In genomic region chr14:76851473-76852214, GRCm38 (mm10) we compare ENCODE assay signal across 14 mouse cellular contexts.
DNase-seq lines count a peak whose midpoint lies in the region; ATAC-seq lines count a peak whose summit lies in the region.
"Had no signal": no experiment of that assay in that cellular context is flagged by ENCODE, and none has a peak within 500 bp of the region (broad histone marks: within the 10 kb centered on the region; RNA-seq: fewer than 3 reads in every experiment).

No protein-coding gene starts in this region.

- no peak overlapping the region for H3K4me3 ChIP-seq in liver, embryonic 13.5 days (replicated peaks)
- no peak overlapping the region for H3K4me3 ChIP-seq in hindbrain, embryonic 13.5 days
- H3K4me3 ChIP-seq: erythroblast, embryonic 14.5 days; hindbrain, embryonic 12.5 days; midbrain, embryonic 13.5 days had no signal

- 0 out of 2 replicates have a peak, but pooled peaks cover 4% of the 10 kb centered on the region for H3K27me3 ChIP-seq in liver, embryonic 13.5 days
- no peaks in the 10 kb centered on the region for H3K27me3 ChIP-seq in splenic B cell, adult 2 months (ENCODE audit: control insufficient read depth, insufficient read depth, low read length, poor library complexity, severe bottlenecking)
- no peaks in the 10 kb centered on the region for H3K27me3 ChIP-seq in hindbrain, embryonic 13.5 days
- H3K27me3 ChIP-seq: hindbrain, embryonic 12.5 days; midbrain, embryonic 13.5 days had no signal

- no peaks in the 10 kb centered on the region for H3K36me3 ChIP-seq in liver, embryonic 13.5 days
- no peaks in the 10 kb centered on the region for H3K36me3 ChIP-seq in splenic B cell, adult 2 months (ENCODE audit: control insufficient read depth, insufficient read depth, low read length, poor library complexity, severe bottlenecking)
- no peaks in the 10 kb centered on the region for H3K36me3 ChIP-seq in hindbrain, embryonic 13.5 days
- H3K36me3 ChIP-seq: hindbrain, embryonic 12.5 days; midbrain, embryonic 13.5 days had no signal

- no peaks in the 10 kb centered on the region for H3K9me3 ChIP-seq in liver, embryonic 13.5 days (replicated peaks)
- H3K9me3 ChIP-seq in hindbrain, embryonic 13.5 days: no peaks in the 10 kb centered on the region
- H3K9me3 ChIP-seq: hindbrain, embryonic 12.5 days; midbrain, embryonic 13.5 days had no signal

- H3K27ac ChIP-seq in liver, embryonic 13.5 days: peak overlapping the region; percentile 68
- H3K27ac ChIP-seq in hindbrain, embryonic 13.5 days: no peak overlapping the region
- H3K27ac ChIP-seq: hindbrain, embryonic 12.5 days; midbrain, embryonic 13.5 days had no signal

- 7% methylated on average over 10 of the region's 10 CpGs for WGBS in liver, embryonic 13.5 days (ENCODE audit: insufficient replicate concordance)
- 87% methylated on average over 10 of the region's 10 CpGs for WGBS in hindbrain, embryonic 13.5 days

- DNase-seq in adrenal gland, adult 2 months: peak; percentile 32
- no peak for DNase-seq in adrenal gland, postnatal 25 days
- peak; percentile 15 to 21 for DNase-seq in spleen, postnatal 36 days (ENCODE audit: low spot score in 2 of 2)
- no peak for DNase-seq in spleen, postnatal 14 days (ENCODE audit: low spot score in 2 of 2)
- DNase-seq in liver, embryonic 13.5 days: peak; percentile 23
- DNase-seq in splenic B cell, adult 2 months (ENCODE audit: low read depth, low spot score): peak; percentile 15
- no peak for DNase-seq in thymus, postnatal 10 days (ENCODE audit: low spot score in 2 of 2)
- DNase-seq: kidney, postnatal 25 days; lung, embryonic 14.5 days; right cerebral cortex, postnatal 4 days had no signal

- peak; percentile 78 for ATAC-seq in liver, embryonic 13.5 days (ENCODE audit: low read depth)
- ATAC-seq in hindbrain, embryonic 13.5 days (ENCODE audit: low FRiP score): no peak
- ATAC-seq: midbrain, embryonic 13.5 days had no signal

- peaks cover 31% of the 10 kb centered on the region for H3K4me1 ChIP-seq in liver, embryonic 13.5 days (replicated peaks)
- H3K4me1 ChIP-seq in hindbrain, embryonic 13.5 days (replicated peaks): no peaks in the 10 kb centered on the region
- H3K4me1 ChIP-seq: hindbrain, embryonic 12.5 days; midbrain, embryonic 13.5 days had no signal

- peak overlapping the region; percentile 30; the same call in 1 of the 2 replicates for H3K9ac ChIP-seq in liver, embryonic 13.5 days
- H3K9ac ChIP-seq in hindbrain, embryonic 13.5 days: no peak overlapping the region
- H3K9ac ChIP-seq: hindbrain, embryonic 12.5 days; lung, embryonic 14.5 days; midbrain, embryonic 13.5 days had no signal

- peak overlapping the region; percentile 32; the same call in 1 of the 2 replicates for H3K4me2 ChIP-seq in liver, embryonic 13.5 days
- H3K4me2 ChIP-seq in hindbrain, embryonic 13.5 days: no peak overlapping the region
- H3K4me2 ChIP-seq: hindbrain, embryonic 12.5 days; lung, embryonic 14.5 days; midbrain, embryonic 13.5 days had no signal

Comparison
In these comparisons a context has a peak if more than half of its experiments do, and no peak if none do; other contexts are left out.
1. DNase-seq: peak in adrenal gland, adult 2 months (single experiment), spleen, postnatal 36 days (2 of 2), liver, embryonic 13.5 days (single experiment) and splenic B cell, adult 2 months (single experiment); none in adrenal gland, postnatal 25 days (single experiment), spleen, postnatal 14 days (0 of 2) and thymus, postnatal 10 days (0 of 2).